Mouse (Mus musculus) forebrain, embryonic 12.5 days (tissue): Measurements from ENCODE around the gene Psd4. TPM values are rescaled to one million over a fixed set of nuclear protein-coding genes. Genes with fewer than 3 reads are reported as not detected.

Experiments used
- ATAC-seq: fragments of 200-750 bp; cut with Nextera tagmentation; 2 replicates; pipeline ENCODE4 v1.8.0; 2017; ENCODE audit warnings: moderate TSS enrichment; ENCODE audit not compliant: low FRiP score
- H3K27ac ChIP-seq: fragments of 300-500 bp; sonication (generic); 2 replicates; pipeline ENCODE4 v1.5.1; 2016; ENCODE audit warnings: mild to moderate bottlenecking
- H3K27me3 ChIP-seq: fragments of 300-500 bp; sonication (generic); 2 replicates; pipeline ENCODE4 v1.6.1; 2016; ENCODE audit warnings: mild to moderate bottlenecking
- H3K36me3 ChIP-seq: fragments of 300-500 bp; sonication (generic); replicated peaks from 2 replicates; pipeline ENCODE4 v1.6.1; 2016; ENCODE audit warnings: mild to moderate bottlenecking
- H3K4me1 ChIP-seq: fragments of 300-500 bp; sonication (generic); 2 replicates; pipeline ENCODE4 v1.6.1; 2016
- H3K4me2 ChIP-seq: fragments of 300-500 bp; sonication (generic); 2 replicates; pipeline ENCODE4 v1.6.1; 2016; ENCODE audit warnings: mild to moderate bottlenecking, moderate library complexity
- H3K4me3 ChIP-seq: fragments of 300-500 bp; sonication (generic); replicated peaks from 2 replicates; pipeline ENCODE4 v1.5.1; 2016; ENCODE audit warnings: mild to moderate bottlenecking
- H3K9ac ChIP-seq: fragments of 300-500 bp; sonication (generic); 2 replicates; pipeline ENCODE4 v1.6.1; 2016; ENCODE audit warnings: mild to moderate bottlenecking
- H3K9me3 ChIP-seq: fragments of 300-500 bp; sonication (generic); 2 replicates; pipeline ENCODE4 v1.6.1; 2016
- WGBS: fragments of 180-500 bp; shearing (Covaris S2); methylation state at CpG from one replicate; pipeline ENCODE4 v1.1.7; 2016; 5-methylcytosine and 5-hydroxymethylcytosine counted together
- polyA plus RNA-seq: library from polyadenylated mRNA; unstranded; fragments of >200 nt; fragmentation: Nextera tagmentation; extraction: Ambion mirVana; gene quantifications from 2 replicates; pipeline ENCODE4 v1.2.1, GENCODE M21; 2016

Psd4 gene
- polyA plus RNA-seq, 1 experiment from 2014 or later: 0.29 TPM

- no peaks in the 10 kb centered on the region for H3K9me3 ChIP-seq
- H3K4me2 ChIP-seq: no peak overlapping the region
- H3K4me1 ChIP-seq: peaks cover 4% of the 10 kb centered on the region; the same call in 1 of the 2 replicates
- 94% methylated on average over 5 of the region's 5 CpGs for WGBS
- H3K27ac ChIP-seq: no peak overlapping the region
- no peak overlapping the region for H3K4me3 ChIP-seq
- H3K36me3 ChIP-seq: no peaks in the 10 kb centered on the region
- no peak for ATAC-seq
- no peak overlapping the region for H3K9ac ChIP-seq
- H3K27me3 ChIP-seq: peaks cover 19% of the 10 kb centered on the region
These were observed 85.8 kb downstream of the Psd4 start for GRCm38 (mm10) chr2:24453206-24453605.

GRCm38 (mm10) chr2:24454429-24455011 lies 87.1 kb downstream of the Psd4 start:
- 30% methylated on average over 1 of the region's 1 CpGs for WGBS
- H3K4me1 ChIP-seq: peaks cover 4% of the 10 kb centered on the region; the same call in 1 of the 2 replicates
- H3K27me3 ChIP-seq: peaks cover 24% of the 10 kb centered on the region; the same call in 1 of the 2 replicates
- no peak for ATAC-seq
- no peaks in the 10 kb centered on the region for H3K36me3 ChIP-seq
- H3K4me3 ChIP-seq: no peak overlapping the region
- no peak overlapping the region for H3K9ac ChIP-seq
- H3K27ac ChIP-seq: no peak overlapping the region
- H3K9me3 ChIP-seq: no peaks in the 10 kb centered on the region
- no peak overlapping the region for H3K4me2 ChIP-seq

GRCm38 (mm10) chr2:24455057-24455855 lies 87.9 kb downstream of the Psd4 start:
- no peaks in the 10 kb centered on the region for H3K9me3 ChIP-seq
- H3K4me2 ChIP-seq: no peak overlapping the region
- H3K4me3 ChIP-seq: no peak overlapping the region
- H3K36me3 ChIP-seq: no peaks in the 10 kb centered on the region
- peaks cover 4% of the 10 kb centered on the region; the same call in 1 of the 2 replicates for H3K4me1 ChIP-seq
- H3K27me3 ChIP-seq: peaks cover 24% of the 10 kb centered on the region; the same call in 1 of the 2 replicates
- WGBS: 38% methylated on average over 6 of the region's 6 CpGs
- no peak for ATAC-seq
- no peak overlapping the region for H3K27ac ChIP-seq
- no peak overlapping the region for H3K9ac ChIP-seq

- H3K36me3 ChIP-seq: no peaks in the 10 kb centered on the region
- 86% methylated on average over 4 of the region's 4 CpGs for WGBS
- no peak overlapping the region for H3K27ac ChIP-seq
- H3K4me3 ChIP-seq: no peak overlapping the region
- H3K4me2 ChIP-seq: no peak overlapping the region
- no peak overlapping the region for H3K9ac ChIP-seq
- no peaks in the 10 kb centered on the region for H3K9me3 ChIP-seq
- peaks cover 4% of the 10 kb centered on the region; the same call in 1 of the 2 replicates for H3K4me1 ChIP-seq
- ATAC-seq: no peak
- H3K27me3 ChIP-seq: peaks cover 28% of the 10 kb centered on the region; the same call in 1 of the 2 replicates
These were observed 89.5 kb downstream of the Psd4 start for GRCm38 (mm10) chr2:24456841-24457240.

GRCm38 (mm10) chr2:24460112-24460807 lies 92.9 kb downstream of the Psd4 start:
- no peak for ATAC-seq
- H3K27me3 ChIP-seq: peaks cover 24% of the 10 kb centered on the region
- H3K9ac ChIP-seq: no peak overlapping the region
- H3K36me3 ChIP-seq: no peaks in the 10 kb centered on the region
- no peaks in the 10 kb centered on the region for H3K9me3 ChIP-seq
- H3K27ac ChIP-seq: no peak overlapping the region
- 43% methylated on average over 9 of the region's 9 CpGs for WGBS
- no peak overlapping the region for H3K4me2 ChIP-seq
- no peak overlapping the region for H3K4me3 ChIP-seq
- H3K4me1 ChIP-seq: no peaks in the 10 kb centered on the region

GRCm38 (mm10) chr2:24460808-24461127 lies 93.4 kb downstream of the Psd4 start:
- no peaks in the 10 kb centered on the region for H3K36me3 ChIP-seq
- ATAC-seq: no peak
- H3K4me1 ChIP-seq: no peaks in the 10 kb centered on the region
- H3K27me3 ChIP-seq: peaks cover 27% of the 10 kb centered on the region
- H3K4me2 ChIP-seq: no peak overlapping the region
- no peak overlapping the region for H3K27ac ChIP-seq
- H3K9me3 ChIP-seq: no peaks in the 10 kb centered on the region
- WGBS: 21% methylated on average over 2 of the region's 2 CpGs
- H3K9ac ChIP-seq: no peak overlapping the region
- H3K4me3 ChIP-seq: no peak overlapping the region

Other genes with a start within 250 kb of the Psd4 start
- gene Il1f8, start 214.4 kb upstream of the Psd4 start, polyA plus RNA-seq: not detected in 2 replicates
- not detected in 2 replicates for gene Il1f9, start 181.1 kb upstream of the Psd4 start, polyA plus RNA-seq
- gene Il1f6, start 152.2 kb upstream of the Psd4 start, polyA plus RNA-seq: not detected in 2 replicates
- not detected in 2 replicates for gene Il1f5, start 90.6 kb upstream of the Psd4 start, polyA plus RNA-seq
- not detected in 2 replicates for gene Il1f10, start 76.4 kb upstream of the Psd4 start, polyA plus RNA-seq
- not detected in 2 replicates for gene Il1rn, start 30.7 kb upstream of the Psd4 start, polyA plus RNA-seq
- gene Pax8, start 108.0 kb downstream of the Psd4 start, polyA plus RNA-seq: 0.20 and 0.24 TPM in 2 replicates